Mouse (Mus musculus) MEL (cell line): ENCODE measurements around the gene Fam178b.

Experiments used
- CTCF ChIP-seq, 3 experiments: IDR thresholded peaks in 2 of 3; conservative IDR thresholded peaks in 1 of 3; 2 replicates each; pipeline ENCODE4 v1.5.1; 2011 to 2012; ENCODE audit warnings: low read length in 3 of 3, low read depth in 2 of 3, mild to moderate bottlenecking in 2 of 3, improper control_type of control experiment in 1 of 3, inconsistent platforms in 1 of 3, mixed read lengths in 1 of 3, moderate library complexity in 1 of 3; ENCODE audit not compliant: control insufficient read depth in 1 of 3, insufficient read depth in 1 of 3, poor library complexity in 1 of 3, severe bottlenecking in 1 of 3
- E2F4 ChIP-seq: IDR thresholded peaks from 2 replicates; pipeline ENCODE4 v1.6.1; 2011; ENCODE audit warnings: low read depth, low read length, improper control_type of control experiment, borderline replicate concordance
- EP300 ChIP-seq, 2 experiments: IDR thresholded peaks; 2 replicates each; pipeline ENCODE4 v1.6.1; 2011; ENCODE audit warnings: improper control_type of control experiment in 2 of 2, low read length in 2 of 2, low read depth in 1 of 2, mild to moderate bottlenecking in 1 of 2
- GATA1 ChIP-seq: IDR thresholded peaks from 2 replicates; pipeline ENCODE4 v1.6.1; 2011; ENCODE audit warnings: low read depth, low read length, improper control_type of control experiment
- HCFC1 ChIP-seq: IDR thresholded peaks from 2 replicates; pipeline ENCODE4 v1.6.1; 2012; ENCODE audit warnings: low read depth, mild to moderate bottlenecking, inconsistent platforms, low read length, improper control_type of control experiment, moderate library complexity
- MAFK ChIP-seq: IDR thresholded peaks from 2 replicates; pipeline ENCODE4 v1.6.1; 2011; ENCODE audit warnings: low read depth, mild to moderate bottlenecking, low read length, improper control_type of control experiment, borderline replicate concordance
- MXI1 ChIP-seq: IDR thresholded peaks from 2 replicates; pipeline ENCODE4 v1.6.1; 2011; ENCODE audit warnings: mild to moderate bottlenecking, low read depth, low read length, improper control_type of control experiment
- POLR2A ChIP-seq, 2 experiments: IDR thresholded peaks; 2 replicates each; pipeline ENCODE4 v1.6.1; 2011 to 2012; ENCODE audit warnings: low read length in 2 of 2, mild to moderate bottlenecking in 2 of 2, control low read depth in 1 of 2, improper control_type of control experiment in 1 of 2, low read depth in 1 of 2, moderate library complexity in 1 of 2; ENCODE audit not compliant: control insufficient read depth in 1 of 2, insufficient read depth in 1 of 2, poor library complexity in 1 of 2
- POLR2AphosphoS5 ChIP-seq: IDR thresholded peaks from 2 replicates; pipeline ENCODE4 v1.6.1; 2012; ENCODE audit warnings: low read depth, borderline replicate concordance, mild to moderate bottlenecking, inconsistent platforms, low read length, moderate library complexity, mixed read lengths
- UBTF ChIP-seq: IDR thresholded peaks from 2 replicates; pipeline ENCODE4 v1.6.1; 2012; ENCODE audit warnings: low read depth, mild to moderate bottlenecking, inconsistent platforms, low read length, improper control_type of control experiment, moderate library complexity, borderline replicate concordance; ENCODE audit not compliant: insufficient read depth
- USF1 ChIP-seq: IDR thresholded peaks from 2 replicates; pipeline ENCODE4 v1.6.1; 2014; ENCODE audit warnings: low read depth, mild to moderate bottlenecking, inconsistent platforms, low read length, improper control_type of control experiment, moderate library complexity

DNA sequence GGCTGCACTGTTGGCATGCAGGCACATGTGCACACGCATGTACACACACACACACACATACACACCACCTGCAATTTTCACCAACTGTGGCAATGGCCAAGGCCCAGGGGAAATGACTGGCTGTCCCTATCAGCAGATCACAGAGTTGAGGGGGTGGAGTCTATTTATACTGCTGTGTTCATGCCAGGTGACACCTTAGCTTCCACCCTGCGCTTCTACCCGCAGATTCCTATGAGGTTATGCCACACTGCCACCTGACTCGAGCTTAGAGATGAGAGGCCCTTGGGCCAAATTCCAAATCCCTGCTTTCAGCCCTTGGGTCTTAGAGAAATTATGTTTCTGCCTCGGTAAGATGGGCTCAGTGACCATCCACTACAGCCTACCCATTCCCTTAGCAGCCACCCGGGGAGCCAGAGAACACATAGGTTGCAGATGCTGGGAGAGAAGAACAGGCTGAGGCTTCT is 148.4 kb downstream of the Fam178b start:
- TF ChIP-seq CTCF (IDR thresholded peaks at IDR 0.05 in 2 of 3, conservative IDR thresholded peaks at IDR 0.05 in 1 of 3; ENCODE audit: control insufficient read depth in 1 of 3, insufficient read depth in 1 of 3, low read depth in 2 of 3, low read length in 3 of 3, poor library complexity in 1 of 3, severe bottlenecking in 1 of 3): no peak
- no peak for TF ChIP-seq EP300 (IDR thresholded peaks at IDR 0.05; ENCODE audit: low read depth in 1 of 2, low read length in 2 of 2)
- TF ChIP-seq GATA1: no peak
- TF ChIP-seq HCFC1: no peak
- TF ChIP-seq POLR2AphosphoS5: no peak
- no peak for TF ChIP-seq MXI1
- no peak for TF ChIP-seq E2F4
- TF ChIP-seq POLR2A (IDR thresholded peaks at IDR 0.05; ENCODE audit: control insufficient read depth in 1 of 2, insufficient read depth in 1 of 2, low read depth in 1 of 2, low read length in 2 of 2, poor library complexity in 1 of 2): no peak
- no peak for TF ChIP-seq UBTF
- TF ChIP-seq MAFK: no peak
- no peak for TF ChIP-seq USF1
